Mouse (Mus musculus): ENCODE results near the gene Cnga1. TPM values are rescaled to one million over a fixed set of nuclear protein-coding genes. Genes with fewer than 3 reads are reported as not detected.

Cnga1 gene
- polyA plus RNA-seq (2017; shearing (Covaris generic)): 1.1 TPM

GRCm38 (mm10) chr5:72644175-72644574 lies at the start of gene Cnga1:
Cnga1 (minus strand) TSS chr5:72644275.

DNA sequence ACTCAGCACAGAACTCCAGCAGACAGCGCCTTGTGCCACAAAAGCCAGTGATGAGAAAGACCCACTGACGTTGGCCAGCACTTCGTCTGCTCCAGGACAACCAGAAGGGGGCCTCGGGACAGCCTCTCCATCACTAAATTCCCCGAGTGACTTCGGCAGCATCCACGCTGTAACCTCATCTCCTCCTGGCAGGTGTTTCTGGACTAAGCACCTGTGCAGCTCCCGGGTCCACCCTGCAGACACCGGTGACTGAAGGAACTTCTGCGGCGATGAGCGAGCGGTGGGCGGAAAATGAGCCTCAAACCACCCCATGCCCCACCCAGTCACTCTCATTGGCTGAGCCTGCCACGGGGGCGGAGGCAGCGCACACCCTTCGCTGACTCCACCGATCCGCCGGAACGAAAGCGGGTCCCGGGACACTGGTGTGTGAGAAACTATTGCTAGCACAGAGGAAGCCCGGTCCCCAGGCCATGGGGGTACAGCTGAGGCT lies 3.4 kb upstream of the Cnga1 start, which contains the start of gene Nipal1:
TSS of gene Nipal1 (plus strand) at position 378 of the 490 bp plus-strand sequence.

GRCm38 (mm10) chr5:72587192-72587681 lies 56.8 kb downstream of the Cnga1 start, which contains the start of gene Gm5868:
Gm5868 (minus strand) TSS chr5:72587551.

DNA sequence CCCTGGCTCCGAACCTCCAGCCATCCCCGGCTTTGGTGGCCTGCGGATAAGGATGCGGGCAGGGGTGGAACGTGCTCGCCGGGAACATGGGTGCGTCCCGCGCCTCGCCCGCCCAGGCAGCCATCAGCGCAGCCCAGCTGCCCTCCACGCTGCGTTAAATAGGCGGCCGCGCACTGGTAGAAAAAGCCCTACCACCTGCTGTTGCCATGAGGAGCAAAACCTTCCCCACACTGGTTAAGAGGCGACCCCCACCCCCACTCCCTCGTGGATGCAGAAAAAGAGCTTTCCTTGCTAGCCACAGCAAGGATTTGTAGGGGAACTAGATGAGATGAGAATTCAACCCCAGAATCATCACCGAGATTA lies 63.1 kb downstream of the Cnga1 start, which contains the start of gene Zar1:
TSS of gene Zar1 (minus strand) at position 285 of the 363 bp plus-strand sequence.

GRCm38 (mm10) chr5:72559544-72560049 lies 84.5 kb downstream of the Cnga1 start, which contains the start of gene Nfxl1:
Nfxl1 (minus strand) TSS chr5:72559684.

Other genes starting within 250 kb of the Cnga1 start
- gene Corin, start 139.8 kb downstream of the Cnga1 start, polyA plus RNA-seq (2017; shearing (Covaris generic)): 0.30 TPM
- 7.4 TPM for gene Nfxl1, start 84.6 kb downstream of the Cnga1 start, polyA plus RNA-seq (2017; shearing (Covaris generic))
- gene Zar1, start 63.0 kb downstream of the Cnga1 start, polyA plus RNA-seq (2017; shearing (Covaris generic)): not detected
- gene Gm5868, start 56.7 kb downstream of the Cnga1 start, polyA plus RNA-seq (2017; shearing (Covaris generic)): not detected
- 28.1 TPM for gene Nipal1, start 3.5 kb upstream of the Cnga1 start, polyA plus RNA-seq (2017; shearing (Covaris generic))
- 64.2 TPM for gene Txk, start 108.5 kb upstream of the Cnga1 start, polyA plus RNA-seq (2017; shearing (Covaris generic))
- 17.8 TPM for gene Tec, start 224.2 kb upstream of the Cnga1 start, polyA plus RNA-seq (2017; shearing (Covaris generic))